Mouse (Mus musculus): Measurements from ENCODE around the gene Camsap2. TPM values are rescaled to one million over a fixed set of nuclear protein-coding genes. Genes with fewer than 3 reads are reported as not detected.

Gene Camsap2
- polyA plus RNA-seq, 1 experiment, result 7.3 TPM

DNA sequence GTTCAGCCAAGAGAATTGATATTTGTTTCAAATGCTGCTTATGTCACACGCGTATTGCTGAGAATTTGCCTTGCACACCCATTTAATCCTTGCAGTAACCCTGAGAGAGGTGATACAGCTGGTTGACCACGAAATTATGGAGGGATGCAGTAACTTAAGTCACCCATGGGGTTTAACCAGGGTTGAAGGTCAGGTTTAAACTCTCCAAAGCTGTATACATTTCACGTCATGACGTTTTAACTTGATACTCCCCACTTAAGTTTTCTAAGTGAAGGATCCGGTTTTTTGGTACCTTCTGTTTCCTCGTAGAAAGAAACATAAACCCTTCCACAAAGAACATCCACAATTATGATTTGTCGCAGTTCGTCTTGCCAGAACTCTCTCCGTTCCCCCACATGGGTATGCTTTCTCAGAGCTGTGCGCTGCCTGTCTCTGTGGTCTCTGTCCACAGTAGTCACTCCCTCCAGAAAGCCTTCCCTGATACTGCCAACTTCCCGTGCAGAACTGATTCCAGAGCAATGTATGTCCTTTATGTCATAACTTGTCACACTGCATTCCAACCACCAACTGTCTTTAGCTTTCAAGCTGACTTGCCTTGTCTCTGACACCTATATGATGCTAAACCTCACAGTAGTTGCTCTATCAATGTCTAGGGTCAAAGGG is 600 bp upstream of the Camsap2 start:
- no peaks in the 10 kb centered on the region for H3K27me3 ChIP-seq (ENCODE audit: control insufficient read depth, insufficient read depth, low read length)
- H3K27ac ChIP-seq (ENCODE audit: control insufficient read depth, insufficient read depth, low read length), result no peak overlapping the region
- WGBS, result 4% methylated on average over 12 of the region's 12 CpGs
- no peaks in the 10 kb centered on the region for H3K36me3 ChIP-seq (ENCODE audit: control insufficient read depth, insufficient read depth, low read length)
- no peak for DNase-seq
- peaks cover 13% of the 10 kb centered on the region for H3K4me1 ChIP-seq (replicated peaks; ENCODE audit: control insufficient read depth, insufficient read depth, low read length)
- no peak; the same call in 1 of the 2 replicates for TF ChIP-seq POLR2A (IDR thresholded peaks at IDR 0.05; ENCODE audit: control insufficient read depth, extremely low read depth, insufficient read depth, low read length, poor library complexity)
- TF ChIP-seq CTCF (IDR thresholded peaks at IDR 0.05; ENCODE audit: borderline replicate concordance, control insufficient read depth, extremely low read depth, insufficient read depth, low read length, poor library complexity), result no peak
- peak overlapping the region; percentile 74 for H3K4me3 ChIP-seq (ENCODE audit: control insufficient read depth, insufficient read depth, low read length)

DNA sequence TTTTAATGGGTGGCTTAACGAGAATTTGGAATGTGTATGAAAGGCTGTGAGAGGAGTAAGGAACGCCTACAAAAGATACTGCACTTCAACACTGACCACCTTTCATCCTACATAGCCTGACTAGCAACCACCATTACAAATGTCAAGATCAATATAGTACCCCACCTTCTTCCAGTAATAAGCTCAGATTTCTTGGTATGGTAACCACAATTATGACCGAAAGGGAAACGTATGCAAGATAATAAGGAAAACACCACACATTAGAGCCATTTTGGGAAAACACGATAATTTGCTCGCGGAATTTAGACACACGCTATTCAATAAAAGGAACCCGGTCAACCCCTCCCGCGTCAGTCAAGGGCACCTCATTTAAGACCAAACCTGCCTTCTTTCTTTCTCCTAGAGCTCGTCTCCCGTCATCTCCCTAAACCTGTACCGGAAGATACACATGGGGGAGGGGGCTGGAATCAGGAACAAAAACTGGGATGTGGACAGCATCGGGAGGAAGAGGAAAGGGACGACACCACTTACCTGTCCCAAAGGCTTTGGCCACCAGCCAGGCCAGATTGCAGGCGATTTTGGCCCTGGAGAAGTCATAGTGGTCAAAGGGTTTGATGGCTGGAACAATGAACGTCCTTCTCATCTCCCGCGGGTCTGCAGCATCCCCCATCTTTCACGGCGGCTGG is 993 bp downstream of the Camsap2 start:
- TF ChIP-seq POLR2A (IDR thresholded peaks at IDR 0.05; ENCODE audit: control insufficient read depth, extremely low read depth, insufficient read depth, low read length, poor library complexity), result no peak
- TF ChIP-seq CTCF (IDR thresholded peaks at IDR 0.05; ENCODE audit: borderline replicate concordance, control insufficient read depth, extremely low read depth, insufficient read depth, low read length, poor library complexity), result no peak
- WGBS, result 3% methylated on average over 22 of the region's 22 CpGs
- Histone ChIP-seq H3K27ac (ENCODE audit: control insufficient read depth, insufficient read depth, low read length) (no peak overlapping the region), H3K36me3 (ENCODE audit: control insufficient read depth, insufficient read depth, low read length) (no peaks in the 10 kb centered on the region), H3K4me3 (ENCODE audit: control insufficient read depth, insufficient read depth, low read length) (peak overlapping the region; percentile 74), H3K4me1 (replicated peaks; ENCODE audit: control insufficient read depth, insufficient read depth, low read length) (peaks cover 13% of the 10 kb centered on the region), H3K27me3 (ENCODE audit: control insufficient read depth, insufficient read depth, low read length) (no peaks in the 10 kb centered on the region)
- no peak for DNase-seq

DNA sequence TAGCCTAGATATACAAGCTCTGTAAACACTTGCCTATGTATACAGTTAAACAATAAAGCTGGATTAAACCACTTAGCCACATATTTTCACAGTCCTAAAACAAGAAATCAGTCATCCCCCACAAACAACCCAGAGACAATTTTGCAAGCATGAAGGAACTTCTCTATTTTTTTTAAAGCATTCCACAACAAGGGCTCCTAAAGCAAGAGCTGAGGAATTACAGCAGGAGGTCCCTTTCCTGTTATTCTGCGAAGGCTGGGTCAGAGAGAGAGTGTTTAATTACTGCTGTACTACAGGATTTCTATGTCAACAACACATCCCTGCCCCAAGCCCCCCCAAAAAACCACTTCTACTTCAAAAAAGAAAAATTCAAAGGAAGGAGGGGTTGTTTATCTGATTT is 1.6 kb downstream of the Camsap2 start:
- H3K36me3 ChIP-seq (ENCODE audit: control insufficient read depth, insufficient read depth, low read length), result no peaks in the 10 kb centered on the region
- TF ChIP-seq POLR2A (IDR thresholded peaks at IDR 0.05; ENCODE audit: control insufficient read depth, extremely low read depth, insufficient read depth, low read length, poor library complexity) (no peak), CTCF (IDR thresholded peaks at IDR 0.05; ENCODE audit: borderline replicate concordance, control insufficient read depth, extremely low read depth, insufficient read depth, low read length, poor library complexity) (no peak)
- H3K4me1 ChIP-seq (replicated peaks; ENCODE audit: control insufficient read depth, insufficient read depth, low read length), result peaks cover 13% of the 10 kb centered on the region
- no peak overlapping the region for H3K4me3 ChIP-seq (ENCODE audit: control insufficient read depth, insufficient read depth, low read length)
- H3K27ac ChIP-seq (ENCODE audit: control insufficient read depth, insufficient read depth, low read length), result no peak overlapping the region
- no peaks in the 10 kb centered on the region for H3K27me3 ChIP-seq (ENCODE audit: control insufficient read depth, insufficient read depth, low read length)
- DNase-seq, result no peak
- 50% methylated on average over 1 of the region's 1 CpGs for WGBS

DNA sequence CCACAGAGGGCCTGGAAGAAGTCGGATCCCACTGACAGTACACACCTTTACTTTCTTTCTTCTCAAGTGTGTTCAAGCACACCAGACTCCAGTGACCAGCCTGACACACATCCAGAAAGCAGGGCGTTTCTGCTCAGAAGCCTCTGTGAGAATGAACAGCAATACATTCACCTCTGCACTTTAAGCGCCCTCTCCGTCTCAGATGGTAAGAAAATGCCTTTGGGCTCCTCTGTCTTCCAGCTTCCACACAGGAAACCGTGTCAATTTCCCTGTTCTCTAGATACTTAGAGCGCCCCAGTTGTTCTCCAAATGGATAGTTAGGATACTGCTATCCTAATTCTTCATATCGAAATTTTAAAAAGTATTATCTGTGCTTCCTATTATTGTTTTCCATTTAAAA is 2.2 kb downstream of the Camsap2 start:
- TF ChIP-seq POLR2A (IDR thresholded peaks at IDR 0.05; ENCODE audit: control insufficient read depth, extremely low read depth, insufficient read depth, low read length, poor library complexity) (no peak), CTCF (IDR thresholded peaks at IDR 0.05; ENCODE audit: borderline replicate concordance, control insufficient read depth, extremely low read depth, insufficient read depth, low read length, poor library complexity) (no peak)
- no peaks in the 10 kb centered on the region for H3K27me3 ChIP-seq (ENCODE audit: control insufficient read depth, insufficient read depth, low read length)
- peaks cover 13% of the 10 kb centered on the region for H3K4me1 ChIP-seq (replicated peaks; ENCODE audit: control insufficient read depth, insufficient read depth, low read length)
- H3K27ac ChIP-seq (ENCODE audit: control insufficient read depth, insufficient read depth, low read length), result no peak overlapping the region
- WGBS, result 87% methylated on average over 7 of the region's 7 CpGs
- H3K36me3 ChIP-seq (ENCODE audit: control insufficient read depth, insufficient read depth, low read length), result no peaks in the 10 kb centered on the region
- DNase-seq, result no peak
- H3K4me3 ChIP-seq (ENCODE audit: control insufficient read depth, insufficient read depth, low read length), result no peak overlapping the region

DNA sequence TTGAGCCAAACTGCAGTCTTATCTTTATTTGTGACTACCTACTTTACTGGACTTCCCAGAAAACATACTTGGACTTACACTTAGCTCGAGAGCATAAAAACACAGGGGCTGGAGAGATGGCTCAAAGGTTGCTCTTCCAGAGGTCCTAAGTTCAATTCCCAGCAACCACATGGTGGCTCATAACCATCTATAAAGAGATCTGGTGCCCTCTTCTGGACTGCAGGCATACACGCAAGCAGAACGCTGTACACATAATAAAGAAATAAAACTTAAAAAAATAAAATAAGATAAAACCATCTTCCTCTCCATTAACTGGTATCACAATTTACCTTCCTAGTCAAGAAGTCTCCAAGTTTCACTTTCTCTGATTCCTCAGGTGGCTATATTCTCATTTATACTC is 5.4 kb downstream of the Camsap2 start:
- 97% methylated on average over 3 of the region's 3 CpGs for WGBS
- no peak for DNase-seq
- Histone ChIP-seq H3K27ac (ENCODE audit: control insufficient read depth, insufficient read depth, low read length) (no peak overlapping the region), H3K4me3 (ENCODE audit: control insufficient read depth, insufficient read depth, low read length) (no peak overlapping the region), H3K36me3 (ENCODE audit: control insufficient read depth, insufficient read depth, low read length) (no peaks in the 10 kb centered on the region), H3K27me3 (ENCODE audit: control insufficient read depth, insufficient read depth, low read length) (no peaks in the 10 kb centered on the region), H3K4me1 (replicated peaks; ENCODE audit: control insufficient read depth, insufficient read depth, low read length) (peaks cover 11% of the 10 kb centered on the region)
- no peak for TF ChIP-seq CTCF (IDR thresholded peaks at IDR 0.05; ENCODE audit: borderline replicate concordance, control insufficient read depth, extremely low read depth, insufficient read depth, low read length, poor library complexity)
- TF ChIP-seq POLR2A (IDR thresholded peaks at IDR 0.05; ENCODE audit: control insufficient read depth, extremely low read depth, insufficient read depth, low read length, poor library complexity), result no peak

DNA sequence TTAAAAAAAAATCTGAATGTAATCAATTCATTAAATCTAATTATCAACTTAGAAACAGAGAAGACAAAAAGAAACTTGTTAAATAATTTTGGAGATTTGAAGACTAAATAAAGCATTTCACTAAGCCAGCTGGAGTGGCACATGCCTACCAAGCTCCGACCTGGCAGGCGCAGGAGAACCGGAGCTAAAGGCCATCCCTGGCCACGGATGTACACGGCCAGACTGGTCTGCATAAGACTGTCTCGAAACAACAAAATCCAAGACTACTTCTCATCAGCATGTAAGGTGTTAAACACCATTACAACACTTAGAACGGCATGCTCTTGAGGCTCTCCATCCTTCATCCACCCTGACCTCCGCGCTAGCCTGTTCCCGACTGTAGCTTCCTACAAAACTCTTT is 11.2 kb downstream of the Camsap2 start:
- Histone ChIP-seq H3K36me3 (ENCODE audit: control insufficient read depth, insufficient read depth, low read length) (no peaks in the 10 kb centered on the region), H3K27ac (ENCODE audit: control insufficient read depth, insufficient read depth, low read length) (no peak overlapping the region), H3K27me3 (ENCODE audit: control insufficient read depth, insufficient read depth, low read length) (no peaks in the 10 kb centered on the region), H3K4me3 (ENCODE audit: control insufficient read depth, insufficient read depth, low read length) (no peak overlapping the region), H3K4me1 (replicated peaks; ENCODE audit: control insufficient read depth, insufficient read depth, low read length) (no peaks in the 10 kb centered on the region)
- no peak for DNase-seq
- 96% methylated on average over 10 of the region's 10 CpGs for WGBS
- TF ChIP-seq POLR2A (IDR thresholded peaks at IDR 0.05; ENCODE audit: control insufficient read depth, extremely low read depth, insufficient read depth, low read length, poor library complexity) (no peak), CTCF (IDR thresholded peaks at IDR 0.05; ENCODE audit: borderline replicate concordance, control insufficient read depth, extremely low read depth, insufficient read depth, low read length, poor library complexity) (no peak)
